Mouse (Mus musculus) cortical plate, adult 2 months (tissue): ENCODE measurements around the gene Vat1.

Source experiments
- CTCF ChIP-seq: fragments of 200-500 bp; IDR thresholded peaks from 2 replicates; pipeline ENCODE4 v1.5.1; 2011; ENCODE audit warnings: mild to moderate bottlenecking, control low read depth, low read length; ENCODE audit not compliant: insufficient read depth; ENCODE audit errors: extremely low read depth
- POLR2A ChIP-seq: fragments of 200-500 bp; IDR thresholded peaks from 2 replicates; pipeline ENCODE4 v1.6.1; 2011; ENCODE audit warnings: mild to moderate bottlenecking, low read length, control low read depth; ENCODE audit not compliant: insufficient read depth; ENCODE audit errors: extremely low read depth

DNA sequence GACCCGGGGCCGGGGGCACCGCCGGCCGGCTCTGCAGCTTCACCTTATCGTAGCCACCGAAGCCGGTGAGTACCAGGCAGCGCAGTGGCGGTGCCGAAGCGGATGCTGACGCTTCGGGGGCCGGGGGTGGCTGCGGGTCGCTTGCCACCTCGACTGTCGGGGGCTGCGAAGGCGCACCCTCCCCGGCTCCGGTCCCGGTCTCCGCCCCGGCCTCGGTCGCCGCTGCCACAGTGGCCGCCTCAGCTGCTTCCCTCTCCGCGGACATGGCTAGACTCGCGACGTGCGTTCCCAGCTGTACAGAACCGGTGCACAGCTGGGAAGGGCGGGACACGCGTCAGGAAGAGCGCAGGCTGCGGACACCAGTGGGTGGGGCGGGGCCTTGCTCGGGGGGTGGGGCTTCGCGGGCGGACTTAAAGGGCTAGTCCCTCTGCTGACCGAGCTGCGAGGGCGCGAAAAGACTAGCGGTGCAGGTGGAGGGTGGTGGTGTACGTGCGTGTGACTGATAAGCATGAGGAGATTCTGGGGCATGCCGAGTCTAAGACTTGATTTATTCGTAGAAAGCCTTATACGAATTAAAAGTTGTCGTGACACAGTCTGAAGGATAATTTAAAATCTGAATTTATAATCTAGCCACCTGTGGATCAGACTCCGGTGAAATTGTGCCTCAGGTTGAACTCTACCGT lies at the start of gene Vat1:
- TF ChIP-seq CTCF (no peak), POLR2A (peak; percentile 61; the same call in 1 of the 2 replicates)
